Mouse (Mus musculus): ENCODE measurements around the gene Pdpk1.

Gene Pdpk1

GRCm38 (mm10) chr17:24037844-24038243, 112.9 kb downstream of the Pdpk1 start, which contains the start of gene Prss27:
Prss27 (plus strand) TSS chr17:24038144.
- no peak for DNase-seq (ENCODE audit: low spot score in 2 of 2)

DNA sequence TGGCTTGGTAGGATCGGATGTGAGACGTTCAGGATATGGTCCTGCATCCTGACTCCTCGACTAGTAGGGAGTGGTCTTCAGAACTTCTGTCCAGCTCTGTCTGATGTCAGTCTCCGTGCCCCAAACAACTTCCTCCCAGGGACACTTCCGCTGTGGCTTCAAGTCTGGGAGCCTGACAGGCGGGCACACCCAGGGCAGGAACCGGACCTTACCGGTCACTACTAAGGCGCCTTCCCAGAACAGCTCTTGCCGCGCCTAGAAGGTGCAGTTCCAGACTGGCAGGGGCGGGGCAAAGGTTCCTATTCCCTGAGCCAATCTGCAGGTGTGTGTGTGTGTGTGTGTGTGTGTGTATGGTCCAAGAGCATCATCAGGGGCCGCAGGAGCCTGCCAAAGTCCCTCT, 113.4 kb downstream of the Pdpk1 start:
- DNase-seq (ENCODE audit: low spot score in 2 of 2): no peak

DNA sequence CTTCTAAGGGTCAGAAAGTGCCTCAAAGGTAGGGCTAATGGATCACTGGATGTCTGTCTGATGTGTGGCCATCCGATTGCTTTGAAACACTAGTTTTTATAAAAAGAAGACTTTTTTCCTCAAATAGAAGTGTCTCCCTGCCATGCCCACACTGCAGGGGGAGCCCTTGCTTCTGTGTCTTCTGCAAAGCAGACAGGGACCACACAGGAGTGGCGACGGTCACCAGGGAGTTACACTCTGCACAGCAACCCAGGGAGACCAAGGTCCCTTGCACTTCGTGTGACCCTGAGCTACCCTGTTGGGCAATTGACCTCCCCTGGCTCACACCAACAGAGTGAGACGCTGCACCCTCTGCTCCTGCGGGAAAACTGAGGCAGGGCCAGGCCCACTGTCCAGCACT, 113.8 kb downstream of the Pdpk1 start:
- DNase-seq (ENCODE audit: low spot score in 2 of 2): no peak

DNA sequence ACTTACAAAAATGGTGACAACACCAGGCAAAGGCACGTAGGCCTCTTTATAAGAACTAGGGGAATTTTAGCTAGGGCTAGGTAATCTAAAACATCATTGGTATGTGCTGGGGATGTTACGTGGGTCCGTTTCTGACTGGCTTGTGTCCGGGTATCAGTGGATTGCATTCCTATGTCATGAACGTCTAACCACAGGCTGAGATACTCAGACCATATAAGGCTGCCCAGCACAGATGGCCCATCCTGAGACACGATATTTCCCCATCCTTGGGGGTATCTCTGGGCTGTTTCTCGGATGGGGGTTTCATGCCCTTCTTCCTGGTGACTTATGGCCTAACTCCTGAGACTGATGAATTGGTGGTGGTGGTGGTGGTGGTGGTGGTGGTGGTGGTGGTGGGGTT, 115.6 kb downstream of the Pdpk1 start:
- DNase-seq (ENCODE audit: low spot score in 2 of 2): no peak

DNA sequence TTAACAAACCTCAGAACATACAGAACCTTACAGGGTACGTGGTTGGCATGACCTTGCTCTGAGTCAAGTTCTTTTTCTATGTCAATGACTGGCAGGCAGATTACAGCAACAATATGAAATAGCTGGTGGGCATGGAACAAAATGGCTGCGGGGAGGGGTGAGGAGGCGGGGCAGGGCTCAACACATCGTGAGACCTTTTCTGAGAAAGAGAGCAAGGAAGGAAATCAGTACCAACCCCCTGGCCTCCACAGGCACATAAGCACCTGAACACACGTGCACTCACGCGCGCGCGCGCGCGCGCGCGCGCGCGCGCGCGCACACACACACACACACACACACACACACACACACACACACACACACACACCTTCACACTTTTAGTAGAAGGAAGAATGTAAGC, 120.2 kb downstream of the Pdpk1 start:
- DNase-seq (ENCODE audit: low spot score in 2 of 2): no peak

- DNase-seq (ENCODE audit: low spot score in 2 of 2): no peak
Observed at GRCm38 (mm10) chr17:24029477-24029876, 121.2 kb downstream of the Pdpk1 start.

Data from cerebellum, postnatal 4 days (tissue).